Mouse (Mus musculus): ENCODE results near the gene Snrpd3.

DNA sequence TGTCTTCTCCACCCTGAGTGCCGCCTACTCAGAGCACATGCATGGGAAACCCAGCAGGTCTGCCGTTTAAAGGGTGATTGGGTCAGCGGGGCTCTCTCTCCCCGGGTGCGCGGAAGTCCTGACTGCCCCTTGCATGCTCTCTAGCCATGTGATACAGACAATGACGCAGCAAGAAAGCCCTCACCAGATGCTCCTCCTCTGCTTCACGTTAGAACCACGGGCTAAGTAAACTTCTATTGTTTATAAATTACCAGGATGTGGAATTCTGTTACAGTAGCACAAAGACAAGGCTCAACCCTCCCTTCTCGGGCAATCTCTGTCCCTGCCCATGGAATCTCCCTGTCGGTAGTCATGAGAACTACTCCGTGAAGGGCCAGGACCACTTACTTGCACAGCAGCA is 33.8 kb downstream of the Snrpd3 start:
- TF ChIP-seq CTCF (IDR thresholded peaks at IDR 0.05; ENCODE audit: low read depth, low read length) = no peak
- TF ChIP-seq EP300 (IDR thresholded peaks at IDR 0.05; ENCODE audit: insufficient read depth, low read depth, low read length) = no peak
